Mouse (Mus musculus) kidney, postnatal 0 days (tissue): ENCODE results near the gene Rnf121. TPM values are rescaled to one million over a fixed set of nuclear protein-coding genes. Genes with fewer than 3 reads are reported as not detected.

Source experiments
- ATAC-seq: fragments of 200-750 bp; cut with Nextera tagmentation; replicated peaks from 2 replicates; pipeline ENCODE4 v1.8.0; 2017; ENCODE audit warnings: low read depth, moderate number of reproducible peaks, moderate TSS enrichment, moderate library complexity; ENCODE audit not compliant: low FRiP score
- DNase-seq: peaks from one replicate; pipeline ENCODE4 v3.0.0-alpha.2; 2016; ENCODE audit warnings: low spot score
- H3K27ac ChIP-seq: fragments of 300-500 bp; sonication (generic); 2 replicates; pipeline ENCODE4 v1.5.1; 2014; ENCODE audit warnings: mild to moderate bottlenecking
- H3K27me3 ChIP-seq: fragments of 300-500 bp; sonication (generic); 2 replicates; pipeline ENCODE4 v1.6.1; 2014; ENCODE audit warnings: low read length, mixed read lengths; ENCODE audit not compliant: insufficient read depth
- H3K36me3 ChIP-seq: fragments of 300-500 bp; sonication (generic); 2 replicates; pipeline ENCODE4 v1.6.1; 2014; ENCODE audit warnings: low read length, mixed read lengths; ENCODE audit not compliant: insufficient read depth
- H3K4me1 ChIP-seq: fragments of 300-500 bp; sonication (generic); replicated peaks from 2 replicates; pipeline ENCODE4 v1.6.1; 2014; ENCODE audit warnings: antibody characterized with exemption, low read length, mixed read lengths; ENCODE audit not compliant: insufficient read depth
- H3K4me2 ChIP-seq: fragments of 300-500 bp; sonication (generic); 2 replicates; pipeline ENCODE4 v1.6.1; 2014; ENCODE audit warnings: mild to moderate bottlenecking, low read length, moderate library complexity, mixed read lengths
- H3K4me3 ChIP-seq: fragments of 300-500 bp; sonication (generic); replicated peaks from 2 replicates; pipeline ENCODE4 v1.5.1; 2014; ENCODE audit warnings: low read depth, low read length
- H3K9ac ChIP-seq: fragments of 300-500 bp; sonication (generic); 2 replicates; pipeline ENCODE4 v1.6.1; 2014; ENCODE audit warnings: low read depth, low read length
- H3K9me3 ChIP-seq: fragments of 300-500 bp; sonication (generic); replicated peaks from 2 replicates; pipeline ENCODE4 v1.6.1; 2016; ENCODE audit warnings: low read length, inconsistent platforms, mixed read lengths
- CTCF ChIP-seq: IDR thresholded peaks from 2 replicates; pipeline ENCODE4 v1.5.1; 2016; ENCODE audit warnings: antibody characterized with exemption, low read depth, mild to moderate bottlenecking, moderate library complexity
- WGBS: fragments of 180-500 bp; shearing (Covaris S2); extraction: QIAGEN DNeasy Blood & Tissue Kit; methylation state at CpG from one replicate; pipeline ENCODE4 v1.1.7; 2014; 5-methylcytosine and 5-hydroxymethylcytosine counted together
- polyA plus RNA-seq: library from polyadenylated mRNA; unstranded; fragments of >200 nt; fragmentation: Nextera tagmentation; extraction: Ambion mirVana; gene quantifications from 2 replicates; pipeline ENCODE4 v1.2.1, GENCODE M21; 2015

Gene Rnf121
- polyA plus RNA-seq, 1 experiment from 2014 or later: 24.8 TPM

- Histone ChIP-seq H3K27ac (no peak overlapping the region), H3K9ac (no peak overlapping the region), H3K9me3 (no peaks in the 10 kb centered on the region), H3K4me2 (no peak overlapping the region), H3K27me3 (no peaks in the 10 kb centered on the region), H3K4me1 (no peaks in the 10 kb centered on the region), H3K36me3 (peaks cover 63% of the 10 kb centered on the region), H3K4me3 (no peak overlapping the region)
- peak; percentile 80 for TF ChIP-seq CTCF
- 76% methylated on average over 7 of the region's 7 CpGs for WGBS
- ATAC-seq (no peak), DNase-seq (peak; percentile 61)
Measured at GRCm38 (mm10) chr7:102078517-102078916, 13.2 kb upstream of the Rnf121 start.

GRCm38 (mm10) chr7:102076714-102077296 is 11.5 kb upstream of the Rnf121 start:
- Histone ChIP-seq H3K36me3 (peaks cover 62% of the 10 kb centered on the region), H3K4me1 (no peaks in the 10 kb centered on the region), H3K27ac (no peak overlapping the region), H3K4me3 (no peak overlapping the region), H3K4me2 (no peak overlapping the region), H3K9me3 (no peaks in the 10 kb centered on the region), H3K27me3 (no peaks in the 10 kb centered on the region), H3K9ac (no peak overlapping the region)
- TF ChIP-seq CTCF: peak; percentile 78
- DNase-seq (peak; percentile 52), ATAC-seq (no peak)
- WGBS: 81% methylated on average over 7 of the region's 7 CpGs

DNA sequence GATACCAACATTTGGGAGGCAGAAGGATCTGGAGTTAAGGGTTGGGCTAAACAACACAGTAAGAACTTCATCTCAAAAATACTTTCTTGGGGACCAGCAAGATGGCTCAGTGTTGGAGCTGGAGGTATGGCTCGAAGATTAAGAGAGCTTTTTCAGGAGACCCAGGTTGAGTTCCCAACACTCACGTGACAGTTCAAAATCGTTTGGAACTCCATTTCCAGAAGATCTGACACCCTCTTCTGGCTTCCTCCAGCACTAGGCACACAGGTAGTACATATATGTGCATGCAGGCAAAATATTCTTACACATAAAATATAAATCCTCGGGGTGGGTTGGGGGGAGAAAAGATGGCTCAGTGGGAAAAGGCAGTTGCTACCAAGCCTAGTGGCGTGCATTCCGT is 1.1 kb upstream of the Rnf121 start:
- Histone ChIP-seq H3K36me3 (0 out of 2 replicates have a peak, but pooled peaks cover 3% of the 10 kb centered on the region), H3K9ac (peak overlapping the region; percentile 69; the same call in 1 of the 2 replicates), H3K4me2 (peak overlapping the region; percentile 73), H3K4me3 (peak overlapping the region; percentile 59), H3K9me3 (no peaks in the 10 kb centered on the region), H3K4me1 (0 out of 2 replicates have a peak, but pooled peaks cover 12% of the 10 kb centered on the region), H3K27ac (no peak overlapping the region), H3K27me3 (no peaks in the 10 kb centered on the region)
- ATAC-seq (no peak), DNase-seq (no peak)
- WGBS: 55% methylated on average over 6 of the region's 6 CpGs
- TF ChIP-seq CTCF: no peak

DNA sequence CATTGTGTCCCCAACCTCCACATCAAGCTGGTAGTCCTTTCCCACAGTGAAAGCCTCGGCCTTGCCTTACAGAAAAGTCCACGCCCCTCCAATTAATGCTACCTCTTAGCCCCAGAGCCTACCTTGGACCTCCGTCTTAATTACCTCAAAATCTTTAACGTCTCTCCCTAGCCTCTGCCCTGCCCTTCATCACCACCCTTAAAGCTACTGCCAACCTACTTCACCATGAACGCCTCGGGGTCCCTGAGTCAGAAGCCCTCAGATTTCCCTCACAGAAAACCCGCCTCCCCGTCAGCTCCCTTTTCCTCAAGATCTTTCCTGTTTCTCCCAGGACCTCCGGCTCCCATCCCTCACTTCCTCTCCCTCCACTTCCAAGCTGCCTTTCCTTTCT is 619 bp downstream of the Rnf121 start:
- peak overlapping the region; percentile 73 for H3K4me2 ChIP-seq
- ATAC-seq (peak; percentile 53), DNase-seq (no peak)
- 1% methylated on average over 9 of the region's 9 CpGs for WGBS
- H3K27me3 ChIP-seq: no peaks in the 10 kb centered on the region
- H3K36me3 ChIP-seq: no peaks in the 10 kb centered on the region
- TF ChIP-seq CTCF: no peak
- no peaks in the 10 kb centered on the region for H3K9me3 ChIP-seq
- H3K27ac ChIP-seq: peak overlapping the region; percentile 62
- H3K4me3 ChIP-seq: peak overlapping the region; percentile 59
- 0 out of 2 replicates have a peak, but pooled peaks cover 12% of the 10 kb centered on the region for H3K4me1 ChIP-seq
- H3K9ac ChIP-seq: peak overlapping the region; percentile 69

DNA sequence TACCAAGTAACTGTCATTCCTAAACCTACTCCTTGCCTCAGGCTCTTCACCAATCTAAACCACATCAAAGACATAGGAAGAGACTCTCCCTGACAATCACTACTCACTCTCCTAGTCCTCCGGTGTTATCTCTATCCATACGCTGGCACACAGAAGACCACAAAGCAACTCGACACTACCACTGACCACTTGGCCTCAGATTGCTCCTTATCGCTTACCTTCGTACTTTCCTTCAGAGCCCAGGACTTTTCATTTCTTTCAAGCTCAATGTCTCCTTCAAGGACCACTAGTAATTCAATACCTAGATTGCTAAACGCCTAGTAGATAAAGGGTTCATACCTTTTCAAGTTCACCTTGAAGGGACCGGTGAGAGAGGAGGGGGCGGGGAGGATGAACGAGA is 1.4 kb downstream of the Rnf121 start:
- TF ChIP-seq CTCF: no peak
- peak overlapping the region; percentile 73 for H3K4me2 ChIP-seq
- H3K9ac ChIP-seq: no peak overlapping the region
- whole genome bisulfite sequencing: 70% methylated on average over 9 of the region's 9 CpGs
- H3K36me3 ChIP-seq: no peaks in the 10 kb centered on the region
- no peak for ATAC-seq
- H3K27me3 ChIP-seq: no peaks in the 10 kb centered on the region
- peak overlapping the region; percentile 59; the same call in 1 of the 2 replicates for H3K4me3 ChIP-seq
- 0 out of 2 replicates have a peak, but pooled peaks cover 12% of the 10 kb centered on the region for H3K4me1 ChIP-seq
- no peaks in the 10 kb centered on the region for H3K9me3 ChIP-seq
- no peak for DNase-seq
- H3K27ac ChIP-seq: no peak overlapping the region

DNA sequence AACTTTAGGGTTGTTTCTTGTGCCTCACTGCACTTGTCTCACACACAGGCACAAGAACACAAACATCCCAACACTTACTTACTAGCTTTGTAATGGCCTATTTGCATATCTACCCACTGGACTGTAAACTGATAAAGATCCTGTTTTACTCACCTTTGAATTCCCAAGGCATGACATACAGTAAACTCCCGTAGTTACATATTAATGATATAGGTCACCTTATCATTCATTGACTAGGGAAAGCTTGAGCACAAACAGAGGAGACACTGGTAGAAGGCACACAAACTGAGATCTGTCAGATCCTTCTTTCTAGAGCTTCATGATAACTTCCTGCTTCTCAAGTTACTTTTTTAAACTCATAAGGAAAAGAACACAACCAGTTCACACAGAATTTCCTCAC is 3.1 kb downstream of the Rnf121 start:
- no peak overlapping the region for H3K4me3 ChIP-seq
- H3K27ac ChIP-seq: 0 out of 2 replicates have a peak overlapping the region, but pooled peaks have one; percentile 31
- 0 out of 2 replicates have a peak, but pooled peaks cover 12% of the 10 kb centered on the region for H3K4me1 ChIP-seq
- no peaks in the 10 kb centered on the region for H3K9me3 ChIP-seq
- ATAC-seq (0 out of 2 replicates have a peak, but pooled peaks have one; percentile 21), DNase-seq (peak; percentile 17)
- H3K4me2 ChIP-seq: no peak overlapping the region
- WGBS: 50% methylated on average over 1 of the region's 1 CpGs
- H3K9ac ChIP-seq: no peak overlapping the region
- no peaks in the 10 kb centered on the region for H3K36me3 ChIP-seq
- H3K27me3 ChIP-seq: no peaks in the 10 kb centered on the region
- TF ChIP-seq CTCF: no peak

DNA sequence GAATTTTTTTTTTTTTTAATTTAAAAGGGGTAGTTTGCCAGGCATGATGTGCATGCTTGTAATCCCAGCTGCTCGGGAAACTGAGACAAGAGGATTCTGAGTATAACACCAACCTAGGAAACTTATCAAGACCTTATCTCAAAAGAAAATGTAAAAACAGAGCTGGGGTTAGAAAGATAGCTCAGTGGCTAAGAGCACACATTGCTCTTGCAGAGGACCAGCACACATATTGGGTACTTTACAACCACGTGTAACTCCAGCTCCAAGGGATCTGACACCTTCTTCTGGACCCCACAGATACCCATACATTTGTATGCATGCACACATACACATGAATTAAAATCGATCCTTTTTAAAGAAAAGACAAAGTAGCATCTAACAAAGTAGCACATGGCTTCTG is 3.9 kb downstream of the Rnf121 start:
- ATAC-seq (no peak), DNase-seq (no peak)
- 0 out of 2 replicates have a peak, but pooled peaks cover 9% of the 10 kb centered on the region for H3K4me1 ChIP-seq
- H3K9ac ChIP-seq: no peak overlapping the region
- no peaks in the 10 kb centered on the region for H3K27me3 ChIP-seq
- no peak overlapping the region for H3K27ac ChIP-seq
- 84% methylated on average over 3 of the region's 3 CpGs for WGBS
- H3K9me3 ChIP-seq: no peaks in the 10 kb centered on the region
- H3K36me3 ChIP-seq: peaks cover 3% of the 10 kb centered on the region; the same call in 1 of the 2 replicates
- TF ChIP-seq CTCF: no peak
- no peak overlapping the region for H3K4me2 ChIP-seq
- no peak overlapping the region for H3K4me3 ChIP-seq
